Mouse (Mus musculus) midbrain, embryonic 13.5 days (tissue): ENCODE results near the gene Lamtor3. TPM values are rescaled to one million over a fixed set of nuclear protein-coding genes. Genes with fewer than 3 reads are reported as not detected.
A peak's percentile ranks its signal among the peaks of the same experiment; 100 is the strongest.

ENCODE experiments used
- ATAC-seq: fragments of 200-750 bp; cut with Nextera tagmentation; 2 replicates; pipeline ENCODE4 v1.8.0; 2017; ENCODE audit warnings: mild to moderate bottlenecking, moderate TSS enrichment, moderate library complexity
- H3K27ac ChIP-seq: fragments of 300-500 bp; sonication (generic); 2 replicates; pipeline ENCODE4 v1.5.1; 2015; ENCODE audit warnings: inconsistent platforms, mild to moderate bottlenecking, moderate library complexity
- H3K27me3 ChIP-seq: fragments of 300-500 bp; sonication (generic); 2 replicates; pipeline ENCODE4 v1.6.1; 2015; ENCODE audit warnings: mild to moderate bottlenecking, inconsistent platforms
- H3K36me3 ChIP-seq: fragments of 300-500 bp; sonication (generic); 2 replicates; pipeline ENCODE4 v1.6.1; 2015; ENCODE audit warnings: mild to moderate bottlenecking, inconsistent platforms
- H3K4me1 ChIP-seq: fragments of 300-500 bp; sonication (generic); replicated peaks from 2 replicates; pipeline ENCODE4 v1.6.1; 2015; ENCODE audit warnings: inconsistent platforms
- H3K4me2 ChIP-seq: fragments of 300-500 bp; sonication (generic); replicated peaks from 2 replicates; pipeline ENCODE4 v1.6.1; 2015; ENCODE audit warnings: moderate library complexity, mild to moderate bottlenecking, inconsistent platforms
- H3K4me3 ChIP-seq: fragments of 300-500 bp; sonication (generic); replicated peaks from 2 replicates; pipeline ENCODE4 v1.5.1; 2015; ENCODE audit warnings: mild to moderate bottlenecking, inconsistent platforms
- H3K9ac ChIP-seq: fragments of 300-500 bp; sonication (generic); replicated peaks from 2 replicates; pipeline ENCODE4 v1.6.1; 2015; ENCODE audit warnings: mild to moderate bottlenecking, inconsistent platforms
- H3K9me3 ChIP-seq: fragments of 300-500 bp; sonication (generic); 2 replicates; pipeline ENCODE4 v1.6.1; 2016; ENCODE audit warnings: mild to moderate bottlenecking, inconsistent platforms
- WGBS: fragments of 180-500 bp; shearing (Covaris S2); methylation state at CpG from one replicate; pipeline ENCODE4 v1.1.7; 2015; 5-methylcytosine and 5-hydroxymethylcytosine counted together
- polyA plus RNA-seq: library from polyadenylated mRNA; unstranded; fragments of >200 nt; fragmentation: Nextera tagmentation; extraction: Ambion mirVana; gene quantifications from 2 replicates; pipeline ENCODE4 v1.2.1, GENCODE M21; 2015

Gene Lamtor3
- polyA plus RNA-seq, 1 experiment from 2014 or later = 122 TPM

DNA sequence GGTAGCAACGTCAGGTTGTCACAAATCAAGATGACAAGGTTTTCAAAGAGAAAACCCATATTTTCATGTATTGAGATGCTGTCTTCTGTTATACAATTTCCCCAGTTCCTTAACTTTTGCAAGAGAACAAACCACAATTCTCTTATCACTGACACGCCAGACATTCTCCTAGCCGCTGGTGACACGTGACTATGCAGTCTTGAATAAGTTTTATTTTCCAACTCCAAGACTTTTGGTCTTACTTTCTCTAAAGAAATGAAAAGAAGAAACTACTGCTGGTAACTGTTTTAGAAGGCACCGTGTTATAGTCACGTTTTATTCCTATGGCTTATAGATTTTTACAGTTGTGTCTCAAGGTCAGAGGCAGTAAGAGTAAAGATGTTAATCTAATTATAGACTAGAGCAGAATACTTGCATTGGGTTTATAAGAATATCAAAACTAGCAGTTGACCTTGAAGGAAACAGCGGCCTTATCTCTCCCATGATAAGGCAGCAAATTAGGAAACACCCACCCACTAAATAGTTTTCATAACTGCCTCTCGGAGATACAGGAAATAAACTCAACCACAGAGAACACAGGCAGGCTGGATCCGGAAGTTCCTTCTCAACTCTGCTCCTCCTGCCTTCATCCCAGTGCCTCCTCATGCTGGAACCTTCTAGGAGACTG, 50.6 kb downstream of the Lamtor3 start:
- no peaks in the 10 kb centered on the region for H3K9me3 ChIP-seq
- H3K36me3 ChIP-seq = no peaks in the 10 kb centered on the region
- WGBS = 94% methylated on average over 9 of the region's 9 CpGs
- no peak overlapping the region for H3K9ac ChIP-seq
- H3K27me3 ChIP-seq = no peaks in the 10 kb centered on the region
- no peak overlapping the region for H3K27ac ChIP-seq
- H3K4me3 ChIP-seq = no peak overlapping the region
- no peak overlapping the region for H3K4me2 ChIP-seq
- no peak for ATAC-seq
- H3K4me1 ChIP-seq = no peaks in the 10 kb centered on the region

DNA sequence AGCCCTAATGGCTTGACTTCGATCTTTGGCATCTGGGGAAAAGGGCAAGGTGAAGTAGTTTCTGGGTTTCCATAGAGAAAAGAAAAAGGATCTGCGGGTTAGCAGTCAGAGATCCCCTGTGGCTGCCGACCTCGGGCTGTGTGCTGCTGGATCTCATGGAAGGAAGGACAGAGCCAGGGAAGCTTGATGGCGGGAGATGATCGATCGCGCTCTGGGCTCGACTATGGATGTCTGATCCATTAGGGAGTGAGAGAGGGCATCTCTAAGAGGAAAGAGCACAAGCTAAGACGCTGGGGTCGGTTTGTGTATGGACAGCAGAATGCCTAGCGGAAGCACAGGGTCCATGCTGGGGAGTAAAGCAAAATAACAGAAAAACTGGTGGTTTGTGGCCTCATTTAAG, 51.6 kb downstream of the Lamtor3 start:
- H3K4me1 ChIP-seq = no peaks in the 10 kb centered on the region
- peak overlapping the region; percentile 39 for H3K4me2 ChIP-seq
- no peaks in the 10 kb centered on the region for H3K36me3 ChIP-seq
- no peaks in the 10 kb centered on the region for H3K27me3 ChIP-seq
- H3K9ac ChIP-seq = no peak overlapping the region
- no peak overlapping the region for H3K27ac ChIP-seq
- H3K9me3 ChIP-seq = no peaks in the 10 kb centered on the region
- ATAC-seq = peak; percentile 43; the same call in 1 of the 2 replicates
- H3K4me3 ChIP-seq = peak overlapping the region; percentile 15; the same call in 1 of the 2 replicates
- 44% methylated on average over 12 of the region's 12 CpGs for WGBS

DNA sequence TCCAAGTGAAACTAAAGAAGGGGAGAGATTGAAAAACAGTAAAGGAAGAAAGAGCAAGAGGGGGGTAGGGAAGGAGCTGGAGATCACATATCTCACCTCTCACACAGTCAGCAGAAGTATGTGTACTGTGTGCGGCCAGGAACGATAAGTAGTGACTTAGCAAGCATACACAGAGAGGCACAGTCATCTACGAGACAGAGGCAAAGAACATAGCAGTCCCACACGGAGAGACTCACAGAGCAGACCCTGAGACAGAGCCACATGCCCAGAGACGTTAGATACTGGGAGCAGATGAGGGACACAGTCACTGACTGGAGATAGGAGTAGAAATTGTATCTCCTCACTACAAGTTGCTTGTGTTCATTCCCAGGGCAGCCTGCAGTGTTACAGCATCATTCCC, 53.9 kb downstream of the Lamtor3 start:
- Histone ChIP-seq H3K9ac (no peak overlapping the region), H3K27me3 (no peaks in the 10 kb centered on the region), H3K27ac (no peak overlapping the region), H3K36me3 (no peaks in the 10 kb centered on the region), H3K4me2 (no peak overlapping the region), H3K4me1 (peaks cover 5% of the 10 kb centered on the region), H3K4me3 (no peak overlapping the region), H3K9me3 (no peaks in the 10 kb centered on the region)
- 87% methylated on average over 5 of the region's 5 CpGs for WGBS
- ATAC-seq = no peak

DNA sequence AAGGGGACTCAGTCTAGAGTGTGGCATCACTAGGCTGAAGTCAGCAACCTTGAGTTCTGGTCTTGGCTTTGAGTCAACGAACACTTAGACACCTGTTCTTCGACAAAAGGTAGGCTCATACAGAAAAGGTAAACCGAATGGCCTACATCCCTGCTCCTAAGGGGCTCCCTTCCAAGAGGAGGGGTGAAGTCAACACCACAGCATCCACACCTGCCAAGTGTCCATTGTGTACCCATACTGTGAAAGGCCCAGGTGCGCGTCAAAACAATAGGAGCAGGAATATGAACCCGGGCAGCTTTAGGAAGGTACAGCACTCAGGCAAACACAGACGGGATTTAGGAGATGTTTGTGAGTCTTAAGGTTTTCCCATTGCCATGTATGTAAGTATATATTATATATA, 54.7 kb downstream of the Lamtor3 start:
- 95% methylated on average over 7 of the region's 7 CpGs for WGBS
- no peak for ATAC-seq
- H3K9me3 ChIP-seq = no peaks in the 10 kb centered on the region
- no peak overlapping the region for H3K4me2 ChIP-seq
- H3K27me3 ChIP-seq = no peaks in the 10 kb centered on the region
- no peak overlapping the region for H3K9ac ChIP-seq
- no peak overlapping the region for H3K4me3 ChIP-seq
- no peaks in the 10 kb centered on the region for H3K36me3 ChIP-seq
- H3K27ac ChIP-seq = no peak overlapping the region
- peaks cover 11% of the 10 kb centered on the region for H3K4me1 ChIP-seq

DNA sequence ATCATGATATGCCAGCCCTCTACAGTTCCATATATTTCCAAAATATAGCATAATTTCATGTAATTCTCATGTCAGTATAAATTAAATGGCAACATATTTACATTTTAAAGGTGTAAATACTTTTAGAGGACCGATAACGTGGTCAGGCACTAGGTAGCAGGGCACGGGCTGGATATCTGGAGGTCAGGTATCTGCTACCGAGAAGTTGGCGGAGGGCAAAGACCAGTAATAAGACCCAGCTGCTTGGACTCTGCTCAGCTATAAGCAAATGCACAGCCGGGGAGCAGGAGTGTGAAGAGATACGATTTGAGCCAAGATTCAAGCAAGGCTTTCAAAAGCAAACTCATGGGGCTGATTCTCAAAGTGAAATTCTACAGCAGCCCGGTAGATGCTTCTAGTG, 56.0 kb downstream of the Lamtor3 start:
- WGBS = 88% methylated on average over 8 of the region's 8 CpGs
- no peak for ATAC-seq
- Histone ChIP-seq H3K4me2 (no peak overlapping the region), H3K4me3 (no peak overlapping the region), H3K9ac (no peak overlapping the region), H3K27me3 (peaks cover 4% of the 10 kb centered on the region; the same call in 1 of the 2 replicates), H3K4me1 (peaks cover 11% of the 10 kb centered on the region), H3K9me3 (no peaks in the 10 kb centered on the region), H3K36me3 (no peaks in the 10 kb centered on the region), H3K27ac (no peak overlapping the region)

DNA sequence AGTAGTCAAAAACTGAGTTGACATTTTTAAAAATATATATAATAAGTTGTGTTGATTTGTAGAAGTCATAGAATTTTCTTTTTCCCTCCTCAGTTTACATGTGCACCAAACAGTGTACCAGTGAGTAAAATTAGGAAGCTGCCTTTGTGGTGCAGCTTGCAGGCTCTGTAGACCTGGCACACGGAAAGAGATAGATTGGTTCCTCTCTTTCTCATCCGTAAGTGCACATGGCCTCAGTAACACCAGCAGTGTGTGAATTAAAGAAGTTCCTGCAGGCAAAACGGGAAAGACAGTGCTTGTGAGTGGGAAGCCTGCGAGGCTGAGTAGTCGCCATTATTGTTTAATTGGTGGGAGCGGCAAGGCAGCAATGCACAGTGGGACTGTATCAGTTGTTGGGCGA, 57.1 kb downstream of the Lamtor3 start:
- Histone ChIP-seq H3K9me3 (no peaks in the 10 kb centered on the region), H3K4me1 (peaks cover 13% of the 10 kb centered on the region), H3K9ac (no peak overlapping the region), H3K36me3 (no peaks in the 10 kb centered on the region), H3K27ac (no peak overlapping the region), H3K4me2 (no peak overlapping the region), H3K4me3 (no peak overlapping the region), H3K27me3 (peaks cover 7% of the 10 kb centered on the region)
- WGBS = 79% methylated on average over 7 of the region's 7 CpGs
- no peak for ATAC-seq

DNA sequence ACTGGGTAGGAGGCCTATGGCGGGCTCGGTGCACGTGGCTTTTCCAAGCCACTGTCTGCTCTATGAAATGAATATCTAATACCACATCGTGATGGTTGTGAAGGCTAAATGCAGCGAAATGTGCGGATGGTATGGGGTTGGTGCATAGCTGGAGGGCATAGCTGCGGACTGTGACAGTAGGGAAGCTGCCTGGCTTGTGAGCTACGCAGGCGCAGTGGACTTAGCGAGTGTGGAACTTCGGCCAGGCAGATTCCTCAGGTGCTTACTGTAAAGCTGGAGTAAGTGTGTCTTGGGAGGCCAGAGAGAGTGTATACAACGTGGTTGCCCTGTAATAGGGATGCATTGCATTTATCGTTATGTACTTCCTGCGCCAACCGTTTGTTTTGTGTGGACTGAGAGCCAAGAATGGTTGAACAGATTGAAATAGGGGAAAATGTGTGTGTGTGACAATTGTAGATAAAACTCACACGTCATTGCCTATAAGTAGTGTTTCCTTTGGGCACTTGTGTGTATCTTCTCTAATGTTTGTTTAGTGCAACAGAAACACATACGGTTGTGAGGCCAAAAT, 57.6 kb downstream of the Lamtor3 start:
- H3K4me3 ChIP-seq = no peak overlapping the region
- H3K4me2 ChIP-seq = no peak overlapping the region
- H3K4me1 ChIP-seq = peaks cover 15% of the 10 kb centered on the region
- H3K9ac ChIP-seq = no peak overlapping the region
- ATAC-seq = no peak
- no peak overlapping the region for H3K27ac ChIP-seq
- H3K27me3 ChIP-seq = peaks cover 7% of the 10 kb centered on the region
- WGBS = 91% methylated on average over 17 of the region's 17 CpGs
- H3K9me3 ChIP-seq = no peaks in the 10 kb centered on the region
- H3K36me3 ChIP-seq = no peaks in the 10 kb centered on the region

DNA sequence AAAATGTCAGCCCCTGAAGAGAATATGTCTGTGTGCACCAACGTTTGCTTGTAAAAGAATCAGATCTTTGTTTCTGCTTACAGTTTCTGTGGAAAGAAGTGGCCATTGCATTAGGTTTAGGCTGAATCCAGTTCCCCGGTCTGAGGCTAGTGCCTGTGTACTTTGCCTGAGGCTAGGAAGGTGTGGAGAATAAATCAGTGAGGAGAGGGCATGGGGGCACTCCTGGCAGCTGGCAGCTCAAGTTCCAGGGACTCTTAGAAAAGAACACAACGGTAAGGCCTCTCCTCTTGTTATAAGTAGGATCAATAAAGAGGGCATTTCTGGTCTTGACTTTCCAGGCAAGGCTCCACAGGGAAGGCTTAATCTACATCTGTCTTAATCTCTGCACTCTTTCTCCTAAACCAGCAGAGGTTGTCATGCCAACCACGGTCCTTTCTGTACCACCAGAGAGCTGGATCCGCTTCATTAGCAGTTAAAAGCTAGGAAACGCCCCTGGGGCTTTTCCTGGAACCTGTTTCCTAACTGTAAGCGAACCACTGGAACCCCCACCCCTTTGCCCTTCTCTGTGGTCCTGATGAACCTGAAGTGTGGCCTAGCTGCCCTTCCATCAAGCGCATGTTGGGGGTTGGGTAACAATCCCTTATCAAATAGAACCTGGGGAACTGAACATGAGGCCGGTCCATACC, 58.8 kb downstream of the Lamtor3 start:
- WGBS = 14% methylated on average over 9 of the region's 9 CpGs
- Histone ChIP-seq H3K4me2 (no peak overlapping the region), H3K36me3 (no peaks in the 10 kb centered on the region)

DNA sequence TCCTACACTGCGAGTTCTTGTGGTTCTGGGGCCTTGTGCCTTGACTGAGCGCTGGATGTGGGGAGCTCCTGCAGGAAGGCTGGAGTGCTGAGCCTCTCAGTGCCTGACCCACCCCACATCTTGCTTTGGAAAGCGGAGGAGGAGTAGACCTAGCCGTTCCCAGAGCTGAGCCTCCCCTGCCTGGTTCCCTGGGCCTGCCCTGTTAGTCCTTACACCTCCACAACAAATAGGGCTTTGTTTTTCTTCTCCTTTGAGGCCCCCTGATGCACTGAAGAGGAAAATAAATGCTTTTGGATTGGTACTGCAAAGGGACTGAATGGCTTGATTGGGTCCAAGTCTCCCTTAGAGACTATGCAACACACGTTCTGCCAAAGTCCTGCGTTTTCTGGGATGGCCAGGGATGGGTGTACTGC, 59.3 kb downstream of the Lamtor3 start:
- Histone ChIP-seq H3K27ac (peak overlapping the region; percentile 64; the same call in 1 of the 2 replicates), H3K4me2 (no peak overlapping the region)
- WGBS = 17% methylated on average over 6 of the region's 6 CpGs

More for the DNA sequence above, 58.8 kb downstream of the Lamtor3 start:
- peak overlapping the region; percentile 64; the same call in 1 of the 2 replicates for H3K27ac ChIP-seq
- no peak overlapping the region for H3K9ac ChIP-seq
- no peak overlapping the region for H3K4me3 ChIP-seq
- H3K27me3 ChIP-seq = peaks cover 7% of the 10 kb centered on the region
- no peaks in the 10 kb centered on the region for H3K9me3 ChIP-seq
- ATAC-seq = peak; percentile 77
- H3K4me1 ChIP-seq = peaks cover 21% of the 10 kb centered on the region

DNA sequence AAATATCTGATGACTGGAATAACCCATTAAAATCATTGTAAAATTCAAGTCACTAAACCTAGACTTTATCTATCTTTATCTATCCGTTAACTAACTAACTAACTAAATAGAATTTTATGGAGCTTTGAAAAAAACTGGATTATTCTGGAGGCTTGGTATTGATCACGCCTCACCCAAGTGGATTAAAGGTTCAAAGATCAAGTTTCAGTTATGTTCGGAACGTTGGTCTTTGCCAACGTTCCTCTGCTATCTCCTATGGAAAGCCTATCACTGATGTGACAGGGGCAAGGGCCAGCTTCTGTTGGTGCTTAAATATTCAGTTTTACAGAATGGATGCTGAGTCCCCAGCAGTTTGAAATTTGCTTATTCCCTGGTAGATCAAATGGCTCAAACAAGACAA, 59.9 kb downstream of the Lamtor3 start:
- ATAC-seq = no peak
- Histone ChIP-seq H3K4me1 (peaks cover 21% of the 10 kb centered on the region), H3K4me3 (no peak overlapping the region), H3K36me3 (no peaks in the 10 kb centered on the region), H3K4me2 (no peak overlapping the region), H3K9me3 (no peaks in the 10 kb centered on the region), H3K9ac (no peak overlapping the region), H3K27me3 (peaks cover 7% of the 10 kb centered on the region), H3K27ac (no peak overlapping the region)
- 48% methylated on average over 5 of the region's 5 CpGs for WGBS

More for the DNA sequence above, 59.3 kb downstream of the Lamtor3 start:
- peaks cover 7% of the 10 kb centered on the region for H3K27me3 ChIP-seq
- peak; percentile 66; the same call in 1 of the 2 replicates for ATAC-seq
- H3K4me1 ChIP-seq = peaks cover 21% of the 10 kb centered on the region
- no peaks in the 10 kb centered on the region for H3K9me3 ChIP-seq
- H3K9ac ChIP-seq = no peak overlapping the region
- no peaks in the 10 kb centered on the region for H3K36me3 ChIP-seq
- no peak overlapping the region for H3K4me3 ChIP-seq
